Mouse (Mus musculus) left cerebral cortex, postnatal 25 days (tissue): ENCODE results near the gene Sirt1. TPM values are rescaled to one million over a fixed set of nuclear protein-coding genes. Genes with fewer than 3 reads are reported as not detected.
"Not testable (repeated sequence)": the region's sequence is repeated elsewhere in the genome, so short reads cannot be mapped to it uniquely, and the experiment has no call there.

ENCODE experiments used
- DNase-seq, 2 experiments: peaks; one replicate each; pipeline ENCODE4 v3.0.0; 2022; ENCODE audit warnings: low spot score in 2 of 2, mixed read lengths in 1 of 2
- intact Hi-C: fragments of 180-260 bp; cut with DNase I; formaldehyde crosslinking; loops from one replicate; pipeline ENCODE4 v1.15.1; 2025
- total RNA-seq, 2 experiments: library from RNA; stranded (reverse); gene quantifications; 2 replicates each; pipeline ENCODE4 v1.2.3; 2021

The Sirt1 gene
- total RNA-seq, 2 experiments from 2014 or later: 12.1 to 13.3 TPM

DNA sequence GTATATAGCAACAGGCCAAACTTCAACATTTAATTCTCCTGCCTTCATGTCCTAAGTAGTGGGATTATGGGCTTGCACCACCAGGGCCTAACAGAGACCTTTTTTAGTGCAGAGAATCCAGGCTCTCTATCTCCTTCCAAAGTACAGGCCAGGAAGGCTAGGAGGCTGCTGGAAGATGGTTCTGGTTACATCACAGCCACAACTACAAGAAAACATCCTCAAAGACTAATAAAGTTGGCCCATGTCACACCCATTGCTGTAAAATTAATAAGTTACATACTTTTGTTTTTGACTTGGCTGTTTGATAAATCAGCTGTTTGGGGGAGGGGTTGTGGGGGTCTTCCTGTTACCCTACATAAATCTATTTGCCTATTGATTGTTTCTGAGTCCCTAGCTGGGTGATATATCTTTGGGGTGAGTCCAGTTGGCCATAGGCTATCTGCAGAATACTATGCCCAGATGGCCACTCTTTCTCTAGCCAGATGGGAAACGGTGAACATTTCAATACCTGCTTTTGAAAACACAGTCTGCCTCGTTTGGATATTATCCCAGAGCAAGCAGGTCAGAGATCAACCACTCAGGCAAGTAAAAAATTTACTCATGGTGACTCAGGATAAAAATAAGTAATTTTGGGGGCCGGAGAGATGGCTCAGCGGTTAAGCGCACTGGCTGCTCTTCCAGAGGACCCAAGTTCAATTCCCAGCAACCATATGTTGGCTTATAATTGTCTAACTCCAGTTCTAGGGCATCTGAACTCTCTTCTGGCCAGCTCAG, 21.4 kb upstream of the Sirt1 start:
- DNase-seq: no peak
- intact Hi-C loops: no loop called here

DNA sequence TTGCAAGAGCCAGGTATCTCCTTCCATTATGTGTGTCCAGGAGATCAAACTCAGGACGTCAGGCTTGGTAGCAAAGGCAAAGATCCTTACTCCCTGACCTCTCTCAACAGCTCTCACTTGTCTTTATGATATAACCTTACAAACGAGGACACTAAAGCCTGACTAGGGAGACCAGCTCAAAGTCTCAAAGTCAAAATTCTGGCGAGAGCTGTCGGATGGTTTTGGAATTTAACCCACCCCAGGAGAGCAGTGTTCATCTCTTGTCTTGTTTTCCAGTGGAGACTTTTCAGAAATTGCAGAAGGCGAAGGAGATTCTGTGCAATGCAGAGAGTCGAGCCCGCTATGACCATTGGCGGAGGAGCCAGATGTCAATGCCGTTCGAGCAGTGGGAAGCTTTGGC, 15.5 kb upstream of the Sirt1 start:
- intact Hi-C loops: no loop called here

DNA sequence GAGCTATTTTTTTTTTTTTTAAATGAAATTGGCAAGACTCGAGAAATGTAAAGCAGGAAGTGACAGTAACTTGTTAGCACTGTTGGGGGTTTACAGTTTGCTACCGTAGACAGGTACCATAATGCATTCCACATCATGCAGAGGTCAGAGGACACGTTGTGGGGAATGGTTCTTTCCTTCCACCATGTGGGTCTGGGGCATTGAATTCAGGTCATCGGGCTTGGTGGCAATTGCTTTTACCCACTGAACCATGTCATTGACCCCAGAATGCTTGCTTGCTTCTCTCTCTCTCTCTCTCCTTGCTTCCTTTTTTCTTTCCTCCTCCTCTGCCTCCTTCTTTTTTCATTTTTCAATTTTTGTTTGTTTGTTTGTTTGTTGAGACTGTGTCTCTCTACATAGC, 7.4 kb upstream of the Sirt1 start:
- DNase-seq: no peak
- intact Hi-C loops: no loop called here

More for the DNA sequence above, 15.5 kb upstream of the Sirt1 start:
- no peak for DNase-seq

DNA sequence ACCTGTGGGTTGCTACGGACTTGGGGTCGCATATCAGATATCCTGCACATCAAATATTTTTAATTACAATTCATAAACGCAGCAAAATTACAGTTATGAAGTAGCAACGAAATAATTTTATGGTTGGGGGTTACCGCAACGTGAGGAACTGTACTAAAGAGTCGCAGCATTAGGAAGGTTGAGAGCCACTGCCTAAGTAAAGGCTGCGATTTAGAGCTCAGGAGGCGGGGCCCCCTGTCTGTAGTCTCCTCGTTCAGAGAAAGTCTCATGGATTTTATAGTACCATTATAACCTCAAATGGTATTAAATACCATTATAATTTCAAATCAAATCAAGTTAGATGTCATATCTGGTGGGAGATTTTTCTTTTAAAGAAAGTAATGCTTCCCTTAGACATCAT, 5.5 kb upstream of the Sirt1 start:
- DNase-seq: no peak
- intact Hi-C loops: no loop called here

DNA sequence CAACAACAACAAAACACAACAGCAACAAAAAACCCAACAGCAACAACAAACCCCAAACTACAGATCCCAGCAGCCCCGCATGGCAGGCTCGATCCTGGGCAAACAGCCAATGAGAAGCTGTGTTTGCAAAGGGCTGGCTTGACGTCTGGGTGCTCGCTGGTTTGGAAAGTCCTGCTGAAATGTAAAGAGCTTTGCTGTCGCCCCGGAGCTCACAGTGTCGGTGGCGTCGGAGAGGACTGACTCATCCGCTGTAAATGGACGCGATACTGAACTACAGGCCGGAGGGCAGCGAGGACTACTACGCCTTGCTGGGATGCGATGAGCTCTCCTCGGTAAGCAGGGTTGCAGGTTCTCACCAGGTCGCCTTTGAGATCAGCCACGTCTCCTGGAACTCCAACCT, 4.9 kb upstream of the Sirt1 start:
- DNase-seq: peak; percentile 87 to 93
- intact Hi-C loops: no loop called here

- DNase-seq: not testable (repeated sequence)
- intact Hi-C loops: loop anchor here (2.0 kb wide), 1 partner anchor 233 kb away; no protein-coding TSS in a partner anchor
Measured at GRCm38 (mm10) chr10:63385897-63386296, 4.4 kb upstream of the Sirt1 start.

GRCm38 (mm10) chr10:63382372-63383279, 1.1 kb upstream of the Sirt1 start, which contains the start of gene Dnajc12:
Dnajc12 (plus strand) TSS chr10:63382443.
- intact Hi-C loops: loop anchor here (1.0 to 5.0 kb wide), 3 partner anchors 43 to 140 kb away; partner anchors contain the start of gene Herc4
- peak; percentile 79 to 94 for DNase-seq

- intact Hi-C loops: loop anchor here (5.0 kb wide), 1 partner anchor 357 kb away; the partner anchor contains the start of genes Hnrnph3 and Pbld2
Measured at GRCm38 (mm10) chr10:63378948-63379680, 2.4 kb downstream of the Sirt1 start.

DNA sequence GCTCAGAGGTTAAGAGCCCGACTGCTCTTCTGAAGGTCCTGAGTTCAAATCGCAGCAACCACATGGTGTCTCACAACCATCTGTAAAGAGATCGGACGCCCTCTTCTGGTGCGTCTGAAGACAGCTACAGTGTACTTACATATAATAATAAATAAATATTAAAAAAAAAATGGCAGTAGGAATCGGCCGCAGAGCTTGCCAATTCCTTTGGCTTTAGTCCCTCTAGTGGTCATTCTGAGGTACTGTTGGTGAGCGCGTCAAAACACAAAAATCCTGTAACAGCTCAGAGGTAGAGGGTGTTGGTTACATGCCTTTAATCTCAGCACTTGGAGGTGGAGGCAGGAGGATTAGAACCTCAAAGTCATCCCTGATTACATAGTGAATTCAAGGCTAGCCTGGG, 4.0 kb downstream of the Sirt1 start:
- intact Hi-C loops: loop anchor here (2.0 to 5.0 kb wide), 2 partner anchors 225 to 355 kb away; partner anchors contain the start of genes Hnrnph3 and Pbld2
- DNase-seq: peak; percentile 61 to 79

More at GRCm38 (mm10) chr10:63378948-63379680, 2.4 kb downstream of the Sirt1 start:
- DNase-seq: no peak

GRCm38 (mm10) chr10:63376303-63376702, 5.2 kb downstream of the Sirt1 start:
- intact Hi-C loops: loop anchor here (2.0 to 5.0 kb wide), 2 partner anchors 224 to 354 kb away; partner anchors contain the start of genes Hnrnph3 and Pbld2
- DNase-seq: no peak

GRCm38 (mm10) chr10:63368041-63368440, 13.5 kb downstream of the Sirt1 start:
- intact Hi-C loops: no loop called here
- DNase-seq: no peak

- intact Hi-C loops: no loop called here
- no peak for DNase-seq
Measured at GRCm38 (mm10) chr10:63367386-63367785, 14.1 kb downstream of the Sirt1 start.

GRCm38 (mm10) chr10:63365918-63366455, 15.5 kb downstream of the Sirt1 start:
- DNase-seq: no peak
- intact Hi-C loops: no loop called here

DNA sequence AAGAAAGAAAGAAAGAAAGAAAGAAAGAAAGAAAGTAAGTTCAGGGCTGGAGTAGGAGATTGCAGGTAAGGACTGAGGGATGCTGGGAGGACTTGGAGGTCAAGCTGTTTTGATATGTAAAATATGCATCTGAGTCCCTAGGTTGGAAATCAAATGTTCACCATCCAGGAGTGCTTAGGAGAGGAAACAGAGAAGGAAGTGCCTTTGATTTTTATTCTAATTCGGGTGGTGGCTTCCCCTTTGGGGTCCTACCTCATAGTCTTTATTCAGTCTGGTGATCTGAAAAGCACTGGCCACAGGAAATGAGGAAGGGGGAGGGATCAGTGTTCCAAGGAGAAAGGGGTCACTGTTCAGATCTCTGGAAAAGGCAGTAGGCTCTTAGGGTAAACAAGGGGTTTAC, 21.0 kb downstream of the Sirt1 start:
- intact Hi-C loops: no loop called here
- no peak for DNase-seq

- intact Hi-C loops: no loop called here
- DNase-seq: peak; percentile 16 to 84
Measured at GRCm38 (mm10) chr10:63352111-63352510, 29.4 kb downstream of the Sirt1 start.

DNA sequence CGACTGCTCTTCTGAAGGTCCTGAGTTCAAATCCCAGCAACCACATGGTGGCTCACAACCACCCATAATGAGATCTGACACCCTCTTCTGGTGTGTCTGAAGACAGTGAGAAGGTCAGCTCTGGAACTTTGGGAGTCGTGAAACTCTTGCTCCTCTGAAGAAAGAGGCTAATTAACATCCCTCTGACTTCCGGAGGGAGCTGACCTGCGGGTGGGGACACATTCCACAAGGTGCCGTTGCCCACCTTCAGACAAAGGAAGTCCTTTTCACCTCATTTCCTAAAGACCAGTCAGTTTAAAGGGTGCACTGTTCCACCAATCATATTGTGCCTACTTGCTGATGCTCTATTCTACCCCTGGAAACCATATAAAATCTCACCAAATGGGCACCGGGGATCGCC, 30.4 kb downstream of the Sirt1 start:
- intact Hi-C loops, DNase-seq: not testable (repeated sequence)

DNA sequence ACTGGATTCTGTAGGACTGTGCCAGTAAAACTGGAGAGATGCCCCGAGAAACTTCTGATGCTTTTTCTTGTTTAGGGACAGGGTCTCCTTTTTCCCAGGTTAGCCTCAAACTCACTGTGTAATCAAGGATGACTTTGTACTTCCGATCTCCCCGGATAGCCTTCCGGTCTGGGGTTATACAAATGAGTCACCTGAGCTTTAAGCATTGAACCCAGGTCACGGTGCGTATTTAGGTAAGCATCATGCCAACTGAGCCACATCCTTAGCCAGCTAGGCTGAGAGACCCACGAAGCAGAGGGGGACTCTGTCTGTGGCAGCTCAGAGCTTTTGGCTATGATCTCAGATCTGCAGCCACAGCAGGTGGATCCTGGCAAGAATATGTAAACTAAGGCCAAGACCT, 30.8 kb downstream of the Sirt1 start:
- no peak for DNase-seq
- intact Hi-C loops: no loop called here

DNA sequence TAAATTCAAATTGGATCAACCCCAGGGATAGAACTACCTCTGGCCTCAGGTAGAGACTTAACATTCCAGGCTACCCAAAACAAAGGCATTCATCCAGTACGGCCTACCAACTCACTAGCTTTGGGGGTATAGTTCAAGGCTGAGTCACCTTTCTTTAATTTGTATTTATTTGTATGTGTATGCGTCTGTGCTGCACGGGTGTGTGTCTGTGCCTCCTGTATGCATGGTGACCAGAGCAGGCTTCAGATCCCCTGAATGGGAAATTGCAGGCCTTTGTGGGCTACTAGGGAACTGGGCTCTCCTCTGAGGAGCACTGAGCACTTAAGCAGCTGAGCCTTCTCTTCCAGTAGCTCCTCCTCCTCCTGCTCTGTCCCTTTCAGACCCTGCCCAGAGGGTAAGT, 33.2 kb downstream of the Sirt1 start:
- no peak for DNase-seq

DNA sequence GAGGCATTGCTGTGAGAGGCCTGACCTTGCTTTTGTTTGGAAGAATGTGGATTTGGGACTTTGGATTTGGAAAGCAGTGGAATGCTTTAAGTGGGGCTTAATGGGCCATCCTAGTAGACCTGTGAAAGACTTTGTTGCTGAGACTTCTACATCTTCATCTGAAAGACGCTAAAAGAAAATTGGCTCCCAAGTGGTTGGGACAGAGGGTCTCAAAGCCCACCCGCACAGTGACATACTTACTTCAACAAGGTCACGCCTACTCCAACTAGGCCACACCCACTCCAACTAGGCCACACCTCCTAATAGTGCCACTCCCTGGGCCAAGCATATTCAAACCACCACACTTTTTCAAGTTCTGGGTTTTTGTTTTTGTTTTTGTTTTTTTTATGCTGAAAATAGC, 36.8 kb downstream of the Sirt1 start:
- intact Hi-C loops: no loop called here
- DNase-seq: no peak

More for the DNA sequence above, 33.2 kb downstream of the Sirt1 start:
- intact Hi-C loops: no loop called here
